Mouse (Mus musculus): ENCODE results near the gene Snapc4. TPM values are rescaled to one million over a fixed set of nuclear protein-coding genes. Genes with fewer than 3 reads are reported as not detected.

Gene Snapc4
- polyA plus RNA-seq, 2 experiments from 2014 or later: 20.1 to 24.4 TPM

GRCm38 (mm10) chr2:26368572-26368971, 11.9 kb downstream of the Snapc4 start:
- ATAC-seq: no peak

GRCm38 (mm10) chr2:26367911-26368310, 12.5 kb downstream of the Snapc4 start:
- no peak for ATAC-seq

GRCm38 (mm10) chr2:26364738-26365465, 15.6 kb downstream of the Snapc4 start:
- no peak for ATAC-seq

GRCm38 (mm10) chr2:26363481-26363880, 17.0 kb downstream of the Snapc4 start:
- no peak for ATAC-seq

- ATAC-seq: no peak
Measured at GRCm38 (mm10) chr2:26362991-26363390, 17.5 kb downstream of the Snapc4 start.

- no peak for ATAC-seq
Measured at GRCm38 (mm10) chr2:26360772-26361171, 19.7 kb downstream of the Snapc4 start, which contains the start of gene Card9. Card9 (minus strand) TSS chr2:26360918.

GRCm38 (mm10) chr2:26359983-26360382, 20.5 kb downstream of the Snapc4 start:
- no peak for ATAC-seq

GRCm38 (mm10) chr2:26358667-26359320, 21.7 kb downstream of the Snapc4 start:
- ATAC-seq: no peak

- ATAC-seq: no peak
Measured at GRCm38 (mm10) chr2:26357484-26357883, 23.0 kb downstream of the Snapc4 start.

- no peak for ATAC-seq
Measured at GRCm38 (mm10) chr2:26356678-26357077, 23.8 kb downstream of the Snapc4 start.

GRCm38 (mm10) chr2:26356231-26356630, 24.2 kb downstream of the Snapc4 start:
- ATAC-seq: no peak

- ATAC-seq: no peak
Measured at GRCm38 (mm10) chr2:26354401-26354800, 26.1 kb downstream of the Snapc4 start.

GRCm38 (mm10) chr2:26353066-26353980, 27.1 kb downstream of the Snapc4 start:
- ATAC-seq: no peak

- no peak for ATAC-seq
Measured at GRCm38 (mm10) chr2:26352291-26352910, 28.1 kb downstream of the Snapc4 start.

GRCm38 (mm10) chr2:26351358-26352290, 28.8 kb downstream of the Snapc4 start, which contains the start of gene Dnlz:
Dnlz (minus strand) TSS chr2:26352110.
- peak; percentile 86 for ATAC-seq

- no peak for ATAC-seq
Measured at GRCm38 (mm10) chr2:26348241-26348640, 32.2 kb downstream of the Snapc4 start.

- ATAC-seq: no peak
Measured at GRCm38 (mm10) chr2:26342609-26343490, 37.6 kb downstream of the Snapc4 start.

GRCm38 (mm10) chr2:26342044-26342443, 38.4 kb downstream of the Snapc4 start:
- no peak for ATAC-seq

GRCm38 (mm10) chr2:26341510-26341981, 38.9 kb downstream of the Snapc4 start:
- no peak for ATAC-seq

GRCm38 (mm10) chr2:26339204-26339551, 41.3 kb downstream of the Snapc4 start:
- no peak for ATAC-seq

Data from activated CD4-positive, CD25-positive, alpha-beta regulatory T cell, adult 4 months (primary cell).